30 mouse cellular contexts compared by ENCODE assay signal in genomic region chr3:144151001-144151400, GRCm38 (mm10).
"Had no signal": no experiment of that assay in that cellular context is flagged by ENCODE, and none has a peak within 500 bp of the region (broad histone marks: within the 10 kb centered on the region; RNA-seq: fewer than 3 reads in every experiment).

No protein-coding gene starts in this region.

- H3K36me3 ChIP-seq: limb, embryonic 10.5 days; limb, embryonic 12.5 days; limb, embryonic 13.5 days; limb, embryonic 15.5 days; liver, embryonic 12.5 days; liver, embryonic 13.5 days; liver, embryonic 15.5 days; lung, embryonic 15.5 days; midbrain, embryonic 10.5 days; midbrain, embryonic 12.5 days; midbrain, embryonic 13.5 days; midbrain, embryonic 15.5 days; neural tube, embryonic 12.5 days had no signal

- H3K27me3 ChIP-seq: limb, embryonic 12.5 days; limb, embryonic 13.5 days; limb, embryonic 15.5 days; liver, embryonic 12.5 days; liver, embryonic 13.5 days; liver, embryonic 15.5 days; lung, embryonic 15.5 days; megakaryocyte, embryonic 14.5 days; midbrain, embryonic 12.5 days; midbrain, embryonic 13.5 days; midbrain, embryonic 15.5 days; neural tube, embryonic 12.5 days had no signal

- H3K4me1 ChIP-seq: limb, embryonic 12.5 days; limb, embryonic 13.5 days; limb, embryonic 15.5 days; liver, embryonic 12.5 days; liver, embryonic 13.5 days; liver, embryonic 15.5 days; lung, embryonic 15.5 days; megakaryocyte, embryonic 14.5 days; midbrain, embryonic 10.5 days; midbrain, embryonic 12.5 days; midbrain, embryonic 13.5 days; midbrain, embryonic 15.5 days; neural tube, embryonic 12.5 days had no signal

- H3K4me3 ChIP-seq: limb, embryonic 10.5 days; limb, embryonic 12.5 days; limb, embryonic 13.5 days; limb, embryonic 15.5 days; liver, embryonic 12.5 days; liver, embryonic 13.5 days; liver, embryonic 15.5 days; lung, embryonic 15.5 days; megakaryocyte, embryonic 14.5 days; midbrain, embryonic 10.5 days; midbrain, embryonic 12.5 days; midbrain, embryonic 13.5 days; midbrain, embryonic 15.5 days; myocyte; neural tube, embryonic 12.5 days had no signal

- H3K27ac ChIP-seq: limb, embryonic 10.5 days; limb, embryonic 12.5 days; limb, embryonic 13.5 days; limb, embryonic 15.5 days; liver, embryonic 12.5 days; liver, embryonic 13.5 days; liver, embryonic 14.5 days; liver, embryonic 15.5 days; lung, embryonic 15.5 days; macrophage; midbrain, embryonic 10.5 days; midbrain, embryonic 12.5 days; midbrain, embryonic 13.5 days; midbrain, embryonic 15.5 days; neural tube, embryonic 12.5 days had no signal

- H3K9ac ChIP-seq: limb, embryonic 12.5 days; limb, embryonic 13.5 days; limb, embryonic 15.5 days; liver, embryonic 12.5 days; liver, embryonic 13.5 days; liver, embryonic 14.5 days; liver, embryonic 15.5 days; liver, postnatal 0 days; lung, embryonic 14.5 days; lung, embryonic 15.5 days; midbrain, embryonic 12.5 days; midbrain, embryonic 13.5 days; midbrain, embryonic 15.5 days; neural tube, embryonic 12.5 days had no signal

- DNase-seq: left cerebral cortex, postnatal 4 days; liver; liver, embryonic 13.5 days; liver, postnatal 0 days; lung, adult 18-20 months; lung, adult 2 months; lung, embryonic 14.5 days; lung, postnatal 10 days; lung, postnatal 14 days; lung, postnatal 36 days; lung, postnatal 4 days; midbrain, embryonic 14.5 days had no signal

- H3K9me3 ChIP-seq: limb, embryonic 10.5 days; limb, embryonic 12.5 days; limb, embryonic 13.5 days; limb, embryonic 15.5 days; liver, embryonic 12.5 days; liver, embryonic 13.5 days; liver, embryonic 15.5 days; lung, embryonic 15.5 days; midbrain, embryonic 10.5 days; midbrain, embryonic 12.5 days; midbrain, embryonic 13.5 days; midbrain, embryonic 15.5 days; neural tube, embryonic 12.5 days had no signal

- H3K4me2 ChIP-seq: limb, embryonic 12.5 days; limb, embryonic 13.5 days; limb, embryonic 15.5 days; liver, embryonic 11.5 days; liver, embryonic 12.5 days; liver, embryonic 13.5 days; liver, embryonic 15.5 days; lung, embryonic 14.5 days; lung, embryonic 15.5 days; midbrain, embryonic 11.5 days; midbrain, embryonic 12.5 days; midbrain, embryonic 13.5 days; midbrain, embryonic 15.5 days; neural tube, embryonic 12.5 days had no signal
